Mouse (Mus musculus) midbrain, embryonic 15.5 days (tissue): ENCODE measurements around the gene Fiz1. TPM values are rescaled to one million over a fixed set of nuclear protein-coding genes. Genes with fewer than 3 reads are reported as not detected.
A peak's percentile ranks its signal among the peaks of the same experiment; 100 is the strongest.
"Not testable (repeated sequence)": the region's sequence is repeated elsewhere in the genome, so short reads cannot be mapped to it uniquely, and the experiment has no call there.

Experiments used
- ATAC-seq: fragments of 200-750 bp; cut with Nextera tagmentation; replicated peaks from 2 replicates; pipeline ENCODE4 v1.8.0; 2017; ENCODE audit warnings: moderate TSS enrichment
- H3K27ac ChIP-seq: fragments of 300-500 bp; sonication (generic); 2 replicates; pipeline ENCODE4 v1.5.1; 2015; ENCODE audit warnings: mild to moderate bottlenecking, inconsistent platforms
- H3K27me3 ChIP-seq: fragments of 300-500 bp; sonication (generic); replicated peaks from 2 replicates; pipeline ENCODE4 v1.6.1; 2015; ENCODE audit warnings: inconsistent platforms
- H3K36me3 ChIP-seq: fragments of 300-500 bp; sonication (generic); replicated peaks from 2 replicates; pipeline ENCODE4 v1.6.1; 2015; ENCODE audit warnings: inconsistent platforms
- H3K4me1 ChIP-seq: fragments of 300-500 bp; sonication (generic); 2 replicates; pipeline ENCODE4 v1.6.1; 2015; ENCODE audit warnings: inconsistent platforms
- H3K4me2 ChIP-seq: fragments of 300-500 bp; sonication (generic); 2 replicates; pipeline ENCODE4 v1.6.1; 2015; ENCODE audit warnings: inconsistent platforms, mild to moderate bottlenecking, moderate library complexity
- H3K4me3 ChIP-seq: fragments of 300-500 bp; sonication (generic); 2 replicates; pipeline ENCODE4 v1.5.1; 2015; ENCODE audit warnings: mild to moderate bottlenecking, inconsistent platforms
- H3K9ac ChIP-seq: fragments of 300-500 bp; sonication (generic); 2 replicates; pipeline ENCODE4 v1.6.1; 2015; ENCODE audit warnings: mild to moderate bottlenecking, inconsistent platforms
- H3K9me3 ChIP-seq: fragments of 300-500 bp; sonication (generic); 2 replicates; pipeline ENCODE4 v1.6.1; 2016; ENCODE audit warnings: inconsistent platforms
- WGBS: fragments of 180-500 bp; shearing (Covaris S2); methylation state at CpG from one replicate; pipeline ENCODE4 v1.1.7; 2015; ENCODE audit warnings: mixed read lengths; 5-methylcytosine and 5-hydroxymethylcytosine counted together
- polyA plus RNA-seq: library from polyadenylated mRNA; unstranded; fragments of >200 nt; fragmentation: Nextera tagmentation; extraction: Ambion mirVana; gene quantifications from 2 replicates; pipeline ENCODE4 v1.2.1, GENCODE M21; 2015

The Fiz1 gene
- polyA plus RNA-seq, 1 experiment from 2014 or later, result 41.3 TPM

DNA sequence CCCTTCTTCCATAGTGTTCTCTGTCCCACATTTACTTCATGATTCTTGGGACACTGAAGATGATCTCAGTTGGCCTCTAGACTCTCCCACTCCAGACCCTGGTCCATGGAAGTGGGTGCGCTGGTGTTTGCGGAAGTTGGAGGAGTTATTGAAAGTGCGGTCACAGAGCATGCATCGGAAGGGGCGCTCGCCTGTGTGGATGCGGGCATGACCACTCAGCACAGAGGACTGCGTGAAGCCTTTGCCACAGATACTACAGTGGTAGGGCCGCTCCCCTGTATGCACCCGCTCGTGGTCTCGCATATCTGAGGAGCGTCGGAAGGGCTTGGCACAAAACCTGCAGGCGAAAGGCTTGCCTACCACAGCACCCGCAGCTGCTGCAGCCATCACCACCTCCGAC lies 21.1 kb upstream of the Fiz1 start:
- ATAC-seq, result no peak
- Histone ChIP-seq H3K4me2 (no peak overlapping the region), H3K4me1 (peaks cover 19% of the 10 kb centered on the region), H3K9me3 (peaks cover 9% of the 10 kb centered on the region), H3K36me3 (peaks cover 43% of the 10 kb centered on the region), H3K27ac (no peak overlapping the region), H3K4me3 (no peak overlapping the region), H3K27me3 (no peaks in the 10 kb centered on the region), H3K9ac (no peak overlapping the region)
- 97% methylated on average over 17 of the region's 17 CpGs for WGBS

DNA sequence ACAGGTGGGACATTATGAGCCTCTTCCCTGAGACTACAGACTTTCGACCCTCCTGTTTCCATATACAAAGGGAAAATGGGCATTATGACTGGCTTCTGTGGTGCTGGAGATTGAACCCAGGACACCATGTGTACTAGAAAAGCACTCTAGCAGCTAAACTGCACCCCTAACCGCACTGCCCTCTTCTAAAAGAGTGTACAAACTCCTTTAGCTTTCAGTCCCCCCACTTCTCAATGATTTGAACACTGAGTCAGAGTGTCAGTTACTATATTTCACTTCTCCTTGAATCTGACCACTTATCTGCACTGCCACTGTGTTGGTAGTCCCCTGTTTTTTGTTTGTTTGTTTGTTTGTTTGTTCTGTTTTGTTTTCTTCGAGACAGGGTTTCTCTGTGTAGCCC lies 19.3 kb upstream of the Fiz1 start, which contains the start of gene 4632433K11Rik:
Gene 4632433K11Rik, plus strand, starts transcription at position 301 of the 400 bp plus-strand sequence.
- H3K27me3 ChIP-seq, result no peaks in the 10 kb centered on the region
- 92% methylated on average over 3 of the region's 3 CpGs for WGBS
- H3K27ac ChIP-seq, result no peak within 1 kb of the TSS
- H3K4me2 ChIP-seq, result no peak within 1 kb of the TSS
- H3K4me3 ChIP-seq, result no peak within 1 kb of the TSS
- no peak for ATAC-seq
- peaks cover 17% of the 10 kb centered on the region for H3K9me3 ChIP-seq
- H3K36me3 ChIP-seq, result peaks cover 62% of the 10 kb centered on the region
- no peak within 1 kb of the TSS for H3K9ac ChIP-seq
- H3K4me1 ChIP-seq, result peaks cover 11% of the 10 kb centered on the region

DNA sequence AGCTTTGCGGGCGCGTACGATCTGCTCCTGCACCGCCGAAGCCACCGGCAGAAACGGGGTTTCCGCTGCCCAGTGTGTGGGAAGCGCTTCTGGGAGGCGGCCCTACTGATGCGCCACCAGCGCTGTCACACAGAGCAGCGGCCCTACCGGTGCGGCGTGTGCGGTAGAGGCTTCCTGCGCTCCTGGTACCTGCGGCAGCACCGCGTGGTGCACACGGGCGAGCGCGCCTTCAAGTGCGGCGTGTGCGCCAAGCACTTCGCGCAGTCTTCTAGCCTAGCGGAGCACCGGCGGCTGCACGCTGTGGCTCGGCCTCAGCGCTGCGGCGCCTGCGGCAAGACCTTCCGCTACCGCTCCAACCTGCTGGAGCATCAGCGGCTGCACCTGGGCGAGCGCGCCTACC lies 17.0 kb upstream of the Fiz1 start:
- WGBS, result 84% methylated on average over 46 of the region's 46 CpGs
- H3K4me3 ChIP-seq, result no peak overlapping the region
- H3K4me1 ChIP-seq, result no peaks in the 10 kb centered on the region
- no peak overlapping the region for H3K9ac ChIP-seq
- no peaks in the 10 kb centered on the region for H3K27me3 ChIP-seq
- H3K36me3 ChIP-seq, result peaks cover 62% of the 10 kb centered on the region
- H3K9me3 ChIP-seq, result peaks cover 17% of the 10 kb centered on the region
- no peak overlapping the region for H3K4me2 ChIP-seq
- no peak; the same call in 1 of the 2 replicates for ATAC-seq
- H3K27ac ChIP-seq, result no peak overlapping the region

DNA sequence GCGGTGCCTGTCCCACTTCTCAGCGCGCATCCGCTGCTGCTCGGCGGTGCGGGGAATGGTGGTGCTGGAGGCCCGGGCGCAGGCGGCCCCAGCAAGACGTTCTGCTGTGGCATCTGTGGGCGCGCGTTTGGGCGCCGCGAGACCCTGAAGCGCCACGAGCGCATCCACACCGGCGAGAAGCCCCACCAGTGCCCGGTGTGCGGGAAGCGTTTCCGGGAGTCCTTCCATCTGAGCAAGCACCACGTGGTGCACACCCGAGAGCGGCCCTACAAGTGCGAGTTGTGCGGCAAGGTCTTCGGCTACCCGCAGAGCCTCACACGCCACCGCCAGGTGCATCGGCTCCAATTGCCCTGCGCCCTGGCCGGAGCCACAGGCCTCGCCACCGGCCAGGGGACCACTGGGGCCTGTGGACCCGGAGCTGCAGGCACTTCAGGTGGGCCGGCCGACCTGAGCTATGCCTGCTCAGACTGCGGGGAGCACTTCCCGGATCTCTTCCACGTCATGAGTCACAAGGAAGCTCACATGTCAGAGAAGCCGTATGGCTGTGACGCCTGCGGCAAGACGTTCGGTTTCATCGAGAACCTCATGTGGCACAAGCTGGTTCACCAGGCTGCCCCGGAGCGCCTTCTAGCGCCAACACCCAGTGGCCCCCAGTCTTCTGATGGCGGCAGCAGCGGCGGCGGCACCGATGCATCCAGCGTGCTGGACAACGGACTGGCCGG lies 16.2 kb upstream of the Fiz1 start:
- no peaks in the 10 kb centered on the region for H3K4me1 ChIP-seq
- H3K4me2 ChIP-seq, result no peak overlapping the region
- no peak overlapping the region for H3K4me3 ChIP-seq
- H3K9ac ChIP-seq, result no peak overlapping the region
- WGBS, result 86% methylated on average over 63 of the region's 63 CpGs
- peaks cover 57% of the 10 kb centered on the region for H3K36me3 ChIP-seq
- no peak for ATAC-seq
- H3K27me3 ChIP-seq, result no peaks in the 10 kb centered on the region
- H3K27ac ChIP-seq, result no peak overlapping the region
- H3K9me3 ChIP-seq, result peaks cover 17% of the 10 kb centered on the region

DNA sequence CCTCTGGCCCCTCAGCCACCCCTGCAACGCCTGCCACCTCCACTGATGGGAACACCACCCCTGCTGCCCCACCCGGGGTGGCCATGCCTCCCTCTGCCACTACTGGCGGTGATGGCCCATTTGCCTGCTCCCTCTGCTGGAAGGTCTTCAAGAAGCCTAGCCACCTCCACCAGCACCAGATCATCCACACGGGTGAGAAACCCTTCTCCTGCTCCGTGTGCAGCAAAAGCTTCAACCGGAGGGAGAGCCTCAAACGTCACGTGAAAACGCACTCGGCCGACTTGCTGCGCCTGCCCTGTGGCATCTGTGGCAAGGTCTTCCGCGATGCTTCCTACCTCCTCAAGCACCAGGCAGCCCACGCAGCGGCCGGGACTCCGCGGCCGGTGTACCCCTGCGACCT lies 15.4 kb upstream of the Fiz1 start:
- WGBS, result 94% methylated on average over 21 of the region's 21 CpGs
- Histone ChIP-seq H3K27ac (no peak overlapping the region), H3K36me3 (peaks cover 50% of the 10 kb centered on the region), H3K4me2 (no peak overlapping the region), H3K9me3 (peaks cover 17% of the 10 kb centered on the region), H3K4me1 (no peaks in the 10 kb centered on the region), H3K4me3 (no peak overlapping the region), H3K27me3 (no peaks in the 10 kb centered on the region), H3K9ac (no peak overlapping the region)
- ATAC-seq, result 0 out of 2 replicates have a peak, but pooled peaks have one; percentile 19

DNA sequence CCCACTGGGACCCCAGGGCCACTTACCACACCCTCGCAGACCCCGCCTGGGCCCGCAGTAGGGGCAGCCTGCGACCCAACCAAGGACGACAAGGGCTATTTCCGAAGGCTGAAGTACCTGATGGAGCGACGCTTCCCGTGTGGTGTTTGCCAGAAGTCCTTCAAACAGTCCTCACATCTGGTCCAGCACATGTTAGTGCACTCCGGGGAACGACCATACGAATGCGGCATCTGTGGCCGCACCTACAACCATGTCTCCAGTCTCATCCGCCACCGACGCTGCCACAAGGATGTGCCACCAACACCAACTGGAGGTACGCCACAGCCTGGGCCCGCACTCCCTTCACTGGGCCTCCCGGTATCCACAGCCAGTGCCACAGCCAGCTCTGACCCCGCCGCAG lies 15.0 kb upstream of the Fiz1 start:
- Histone ChIP-seq H3K9me3 (peaks cover 17% of the 10 kb centered on the region), H3K36me3 (peaks cover 48% of the 10 kb centered on the region), H3K4me3 (no peak overlapping the region), H3K27ac (no peak overlapping the region), H3K4me1 (no peaks in the 10 kb centered on the region), H3K9ac (no peak overlapping the region), H3K27me3 (no peaks in the 10 kb centered on the region), H3K4me2 (no peak overlapping the region)
- WGBS, result 96% methylated on average over 22 of the region's 22 CpGs
- no peak for ATAC-seq

DNA sequence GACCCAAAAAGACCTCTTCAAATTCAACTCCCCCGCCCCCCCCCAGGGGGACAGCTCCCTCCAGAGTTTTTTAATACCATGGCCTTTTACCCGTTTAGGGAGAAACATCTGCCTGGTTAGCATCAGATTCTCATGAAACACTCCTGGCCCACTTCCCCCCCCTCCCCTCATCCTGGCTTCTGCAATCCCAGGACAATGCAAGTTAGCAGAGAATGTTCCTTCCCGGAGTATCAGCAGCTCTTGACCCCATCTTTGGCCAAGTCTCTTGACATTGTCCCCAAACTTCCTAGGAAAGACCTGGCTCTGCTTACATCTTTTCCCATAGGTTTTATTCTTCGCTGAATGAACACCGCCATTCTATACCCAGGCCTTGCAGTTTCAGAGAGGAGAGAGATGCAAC lies 6.7 kb upstream of the Fiz1 start:
- Histone ChIP-seq H3K9ac (peak overlapping the region; percentile 81), H3K27ac (peak overlapping the region; percentile 91), H3K36me3 (no peaks in the 10 kb centered on the region), H3K4me3 (peak overlapping the region; percentile 74), H3K4me1 (peaks cover 17% of the 10 kb centered on the region), H3K27me3 (no peaks in the 10 kb centered on the region), H3K9me3 (no peaks in the 10 kb centered on the region), H3K4me2 (peak overlapping the region; percentile 74)
- 48% methylated on average over 5 of the region's 5 CpGs for WGBS
- ATAC-seq, result no peak

DNA sequence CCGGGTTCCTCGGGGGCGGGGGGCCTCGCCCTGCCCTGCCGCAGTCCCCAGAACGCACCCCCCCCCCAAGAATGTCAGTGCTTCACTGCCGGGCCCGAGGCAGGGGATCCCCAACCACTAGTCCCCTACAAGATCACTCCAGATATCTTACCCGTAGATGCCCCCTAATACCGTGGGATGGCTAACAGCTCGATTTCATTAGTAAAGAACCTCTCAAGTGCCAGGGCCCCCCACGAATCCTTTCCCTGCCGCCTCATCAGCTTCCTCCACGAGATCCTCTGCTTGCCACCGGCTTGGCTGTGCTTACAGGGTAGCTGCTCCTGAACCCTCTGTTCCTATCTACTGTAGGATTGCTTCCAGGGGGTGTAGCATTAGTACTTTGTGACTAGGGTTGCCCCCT lies 6.2 kb upstream of the Fiz1 start:
- Histone ChIP-seq H3K4me2 (peak overlapping the region; percentile 74), H3K4me3 (peak overlapping the region; percentile 74), H3K27ac (peak overlapping the region; percentile 91), H3K4me1 (peaks cover 22% of the 10 kb centered on the region), H3K36me3 (no peaks in the 10 kb centered on the region), H3K27me3 (no peaks in the 10 kb centered on the region), H3K9ac (peak overlapping the region; percentile 81), H3K9me3 (no peaks in the 10 kb centered on the region)
- ATAC-seq, result peak; percentile 57
- WGBS, result 1% methylated on average over 14 of the region's 15 CpGs

DNA sequence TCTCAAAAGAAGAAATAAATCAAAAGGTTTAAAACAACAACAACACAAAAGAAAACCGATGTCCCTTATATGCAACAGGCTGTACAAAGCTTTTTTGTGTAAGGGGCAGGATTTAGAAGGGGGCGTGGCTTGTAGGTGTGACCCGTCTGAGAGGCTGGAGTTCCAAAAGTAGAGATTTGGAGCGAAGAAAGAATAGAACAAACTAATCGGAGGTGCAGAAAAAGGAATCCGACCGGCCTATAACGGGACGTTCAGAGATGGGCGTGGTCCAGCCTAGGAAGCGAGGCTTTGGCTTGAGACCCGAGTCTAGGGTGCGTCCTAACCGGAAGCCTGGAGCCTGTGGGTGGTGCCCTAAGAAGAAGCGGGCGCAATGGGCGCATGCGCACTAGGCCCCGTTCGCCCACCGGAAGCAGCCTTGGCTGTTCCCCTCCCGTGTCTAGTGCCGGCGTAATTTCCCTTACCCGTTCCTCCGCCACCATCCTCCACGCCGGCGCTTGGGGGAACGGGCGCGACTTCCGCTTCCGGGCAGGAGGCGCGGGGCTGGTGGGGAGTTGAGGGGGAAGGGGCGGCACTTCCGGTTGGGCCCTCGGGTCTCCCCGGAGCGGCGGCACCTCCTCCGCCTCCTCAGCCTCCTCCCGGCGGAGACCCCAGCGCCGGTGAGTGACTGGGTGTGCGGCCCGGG lies 5.6 kb upstream of the Fiz1 start, which contains the start of the genes Zfp865 and Ccdc106:
Gene Zfp865, plus strand, starts transcription at position 377 of the 682 bp plus-strand sequence.
Gene Ccdc106, plus strand, starts transcription at position 554 of the 682 bp plus-strand sequence.
- peak; percentile 89 for ATAC-seq
- H3K9me3 ChIP-seq, result no peaks in the 10 kb centered on the region
- H3K9ac ChIP-seq, result peak within 1 kb of the TSS; percentile 81
- H3K4me2 ChIP-seq, result peak within 1 kb of the TSS; percentile 74
- H3K27ac ChIP-seq, result peak within 1 kb of the TSS; percentile 91
- peak within 1 kb of the TSS; percentile 74 for H3K4me3 ChIP-seq
- H3K36me3 ChIP-seq, result no peaks in the 10 kb centered on the region
- H3K4me1 ChIP-seq, result peaks cover 22% of the 10 kb centered on the region
- WGBS, result under 1% methylated on average over 48 of the region's 49 CpGs
- no peaks in the 10 kb centered on the region for H3K27me3 ChIP-seq

DNA sequence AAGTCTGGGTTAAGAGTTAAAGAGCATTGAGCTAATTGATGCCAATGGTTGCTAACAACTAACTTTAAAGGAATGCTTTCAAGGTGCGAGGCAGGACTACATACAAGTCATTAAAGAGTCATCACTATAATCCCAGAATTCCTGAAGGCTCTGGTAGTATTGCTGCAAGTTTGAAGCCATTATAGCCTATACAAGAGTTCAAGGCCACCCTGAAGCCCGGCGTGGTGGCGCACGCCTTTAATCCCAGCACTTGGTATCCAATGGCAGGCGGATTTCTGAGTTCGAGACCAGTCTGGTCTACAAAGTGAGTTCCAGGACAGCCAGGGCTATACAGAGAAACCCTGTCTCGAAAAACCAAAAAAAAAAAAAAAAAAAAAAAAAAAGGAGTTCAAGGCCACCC lies 5.1 kb upstream of the Fiz1 start:
- peak overlapping the region; percentile 74 for H3K4me2 ChIP-seq
- not testable (repeated sequence) for H3K27me3 ChIP-seq, H3K36me3 ChIP-seq, H3K9me3 ChIP-seq, H3K9ac ChIP-seq, ATAC-seq
- peaks cover 22% of the 10 kb centered on the region for H3K4me1 ChIP-seq
- WGBS, result 22% methylated on average over 8 of the region's 8 CpGs
- H3K27ac ChIP-seq, result peak overlapping the region; percentile 91
- H3K4me3 ChIP-seq, result peak overlapping the region; percentile 74

DNA sequence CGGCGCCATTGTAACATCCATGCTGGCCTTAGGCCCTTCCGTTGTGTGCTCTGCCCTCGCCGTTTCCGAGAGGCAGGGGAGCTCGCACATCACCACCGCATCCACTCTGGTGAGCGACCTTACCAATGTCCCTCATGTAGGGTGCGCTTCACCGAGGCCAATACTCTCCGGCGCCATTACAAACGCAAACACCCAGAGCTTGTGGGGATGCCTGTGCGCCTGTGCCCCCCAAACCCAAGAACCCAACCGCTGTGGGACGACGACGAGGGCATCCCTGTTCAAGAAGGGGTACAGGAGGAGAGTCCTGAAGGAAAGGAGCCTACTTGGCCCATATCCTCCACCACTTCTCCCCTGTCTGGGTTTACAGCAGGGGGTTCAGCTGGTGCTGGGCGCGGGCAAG lies 3.4 kb upstream of the Fiz1 start:
- Histone ChIP-seq H3K4me3 (no peak overlapping the region), H3K9me3 (no peaks in the 10 kb centered on the region), H3K27ac (no peak overlapping the region), H3K4me2 (no peak overlapping the region), H3K4me1 (peaks cover 26% of the 10 kb centered on the region), H3K36me3 (no peaks in the 10 kb centered on the region), H3K9ac (no peak overlapping the region), H3K27me3 (no peaks in the 10 kb centered on the region)
- ATAC-seq, result no peak
- WGBS, result 98% methylated on average over 21 of the region's 21 CpGs

DNA sequence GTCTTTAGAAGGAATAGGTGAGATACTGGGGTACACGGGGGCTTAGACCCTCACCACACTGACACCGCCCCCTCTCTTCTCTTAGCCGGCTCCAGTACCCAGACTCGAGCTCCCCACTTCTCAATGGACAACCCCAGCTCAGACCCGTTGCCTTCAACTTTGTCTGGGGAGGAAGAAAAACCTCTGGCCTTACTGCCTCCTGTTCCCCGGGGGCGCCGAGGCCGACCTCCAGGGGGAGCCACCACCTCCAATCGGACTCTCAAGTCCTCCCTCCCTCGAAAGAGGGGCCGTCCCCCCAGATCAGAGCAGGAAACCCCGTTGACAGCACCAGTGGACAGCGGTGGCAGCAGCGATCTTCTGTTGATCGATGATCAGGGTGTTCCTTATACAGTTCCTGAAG lies 2.9 kb upstream of the Fiz1 start:
- peaks cover 4% of the 10 kb centered on the region; the same call in 1 of the 2 replicates for H3K36me3 ChIP-seq
- WGBS, result 90% methylated on average over 16 of the region's 16 CpGs
- no peak overlapping the region for H3K9ac ChIP-seq
- no peak overlapping the region for H3K4me2 ChIP-seq
- no peak overlapping the region for H3K27ac ChIP-seq
- ATAC-seq, result no peak
- H3K9me3 ChIP-seq, result no peaks in the 10 kb centered on the region
- no peak overlapping the region for H3K4me3 ChIP-seq
- peaks cover 26% of the 10 kb centered on the region for H3K4me1 ChIP-seq
- H3K27me3 ChIP-seq, result no peaks in the 10 kb centered on the region
